Mouse (Mus musculus): ENCODE results near the gene Plk4. TPM values are rescaled to one million over a fixed set of nuclear protein-coding genes. Genes with fewer than 3 reads are reported as not detected.
"Not testable (repeated sequence)": the region's sequence is repeated elsewhere in the genome, so short reads cannot be mapped to it uniquely, and the experiment has no call there.

Plk4 gene
- total RNA-seq (2021) = 1 to 10 TPM; 4.0 to 4.2 TPM

DNA sequence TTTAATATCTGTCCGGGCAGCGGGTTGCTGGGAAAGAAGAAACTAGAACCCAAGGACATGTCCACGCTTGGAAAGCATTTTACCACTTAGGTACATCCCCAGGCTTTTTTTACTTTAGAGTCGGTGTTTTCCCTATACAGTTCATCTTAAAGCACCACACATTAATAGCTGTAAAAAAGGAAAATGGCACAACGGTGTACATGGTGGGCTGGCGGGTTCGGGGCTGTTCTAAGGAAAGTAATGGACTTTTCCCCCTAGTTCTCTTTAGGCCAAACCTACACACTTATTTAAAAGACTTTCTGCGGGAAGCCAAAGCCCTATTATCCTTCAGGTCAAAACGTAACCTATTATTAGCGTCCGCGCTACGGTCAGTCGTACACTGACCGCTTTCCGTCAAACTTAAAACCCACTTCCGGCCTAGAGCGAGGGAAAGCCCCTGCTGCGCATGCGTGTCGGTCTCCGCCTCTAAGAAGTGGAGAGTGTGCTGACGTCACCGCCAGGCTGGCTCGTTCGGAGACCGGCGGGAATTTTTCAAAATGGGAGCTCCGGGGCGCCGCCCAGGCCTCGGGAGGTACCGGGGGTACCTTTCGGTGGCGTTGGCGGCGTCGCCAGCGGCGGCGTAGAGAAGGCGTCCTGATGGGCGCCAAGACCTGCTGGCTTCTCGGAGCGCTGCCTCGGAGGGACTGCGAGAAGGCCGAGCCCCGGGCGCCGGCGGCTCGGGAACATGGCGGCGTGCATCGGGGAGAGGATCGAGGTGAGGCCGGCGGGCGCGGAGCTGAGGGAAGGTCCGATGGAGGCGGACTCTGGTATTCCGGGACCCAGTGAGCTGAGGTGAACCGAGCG is at the start of gene Plk4:
Plk4 (plus strand) TSS at position 490 of the 843 bp plus-strand sequence.
- peak; percentile 94 for DNase-seq (ENCODE audit: low spot score in 2 of 2)
- intact Hi-C loops (cut with DNase I) = no loop called here

DNA sequence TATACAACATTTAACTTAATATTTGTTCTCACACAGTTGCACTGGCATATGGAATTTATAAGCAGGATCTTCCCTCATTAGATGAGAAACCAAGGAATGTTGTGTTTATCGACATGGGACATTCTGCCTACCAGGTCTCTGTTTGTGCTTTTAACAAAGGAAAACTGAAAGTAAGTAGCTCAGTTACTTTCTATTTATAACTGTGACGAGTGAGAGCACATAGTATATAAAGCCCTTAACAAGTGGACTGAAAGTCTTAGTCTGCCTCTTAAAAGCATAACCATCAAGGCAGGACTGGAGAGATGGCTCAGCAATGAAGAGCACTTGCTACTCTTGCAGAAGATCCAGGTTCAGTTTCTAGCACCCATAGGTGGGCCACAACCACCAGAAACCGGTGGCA is 39.1 kb upstream of the Plk4 start:
- intact Hi-C loops (cut with DNase I) = no loop called here
- DNase-seq (ENCODE audit: low spot score in 2 of 2) = no peak

DNA sequence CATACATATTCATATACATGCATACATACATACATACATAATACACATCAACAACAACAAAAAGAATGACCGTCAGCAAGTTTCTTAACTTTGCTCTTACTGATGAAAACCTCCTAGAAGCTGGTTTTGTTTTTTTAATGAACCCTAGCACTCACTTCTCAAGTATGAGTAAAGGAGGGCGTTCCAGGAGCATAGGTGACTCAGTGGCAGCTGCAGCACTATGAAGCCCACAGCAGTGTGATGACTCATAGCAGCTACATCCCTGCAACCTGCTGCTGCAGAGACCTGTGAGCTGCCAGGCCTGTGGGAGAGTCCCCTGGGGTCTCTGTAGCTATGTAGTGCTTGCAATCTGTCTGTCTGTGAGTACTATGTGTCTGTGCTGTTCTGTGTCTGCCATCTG is 38.5 kb upstream of the Plk4 start:
- DNase-seq (ENCODE audit: low spot score in 2 of 2) = no peak
- intact Hi-C loops (cut with DNase I) = no loop called here

DNA sequence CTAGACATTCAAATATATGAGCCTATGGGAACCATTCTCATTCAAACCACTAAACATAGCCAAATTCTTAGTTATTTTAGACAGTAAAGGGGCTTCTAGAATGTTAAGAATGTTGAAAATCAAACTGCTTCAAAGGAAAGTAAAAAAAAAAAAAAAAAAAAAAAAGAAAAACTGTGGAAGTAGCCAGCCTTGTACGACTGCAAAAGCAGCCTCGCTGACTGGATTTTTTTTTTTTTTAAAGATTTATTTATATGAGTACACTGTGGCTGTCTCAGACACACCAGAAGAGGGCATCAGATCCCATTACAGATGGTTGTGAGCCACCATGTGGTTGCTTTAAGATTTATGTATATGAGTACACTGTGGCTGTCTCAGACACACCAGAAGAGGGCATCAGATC is 6.0 kb upstream of the Plk4 start:
- intact Hi-C loops (cut with DNase I) = no loop called here
- DNase-seq (ENCODE audit: low spot score in 2 of 2) = no peak

DNA sequence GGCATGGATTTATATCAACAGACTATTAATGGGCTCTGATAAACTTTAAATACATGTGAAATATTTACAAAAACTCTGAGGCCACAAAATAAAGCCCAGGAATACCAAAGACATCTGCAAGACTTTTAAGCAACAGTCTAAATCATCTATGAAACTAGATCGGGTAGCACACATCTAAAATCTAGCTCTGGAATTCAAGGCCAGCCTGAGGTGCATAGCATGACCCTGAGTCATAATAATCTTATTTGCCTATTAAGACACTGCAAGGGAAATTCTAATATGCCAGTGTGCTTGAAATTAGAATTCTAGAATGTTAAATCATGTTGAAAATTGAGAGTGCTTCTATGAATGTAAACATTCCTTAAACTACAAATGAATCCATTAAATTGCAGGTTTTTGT is 1.8 kb upstream of the Plk4 start:
- DNase-seq (ENCODE audit: low spot score in 2 of 2) = no peak
- intact Hi-C loops (cut with DNase I) = no loop called here

DNA sequence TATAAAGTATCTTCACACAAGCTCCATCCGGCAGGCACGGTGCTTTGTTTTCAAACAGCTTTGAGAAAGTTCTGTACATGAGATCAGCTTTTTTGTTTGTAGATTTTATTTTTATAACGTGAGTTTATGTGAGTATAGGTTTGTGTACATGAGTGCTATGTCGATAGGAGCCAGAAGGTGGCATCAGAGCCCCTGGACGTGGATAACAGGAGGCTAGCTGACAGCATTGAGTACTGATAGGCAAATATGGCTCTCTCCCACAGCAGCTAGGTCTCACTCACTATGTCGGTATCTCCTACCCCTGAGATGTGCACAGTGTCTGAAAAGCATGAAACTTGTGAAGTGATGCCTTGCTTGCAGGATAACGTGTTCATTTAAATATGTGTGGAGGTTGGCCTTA is 1.3 kb upstream of the Plk4 start:
- no peak for DNase-seq (ENCODE audit: low spot score in 2 of 2)
- intact Hi-C loops (cut with DNase I) = no loop called here

DNA sequence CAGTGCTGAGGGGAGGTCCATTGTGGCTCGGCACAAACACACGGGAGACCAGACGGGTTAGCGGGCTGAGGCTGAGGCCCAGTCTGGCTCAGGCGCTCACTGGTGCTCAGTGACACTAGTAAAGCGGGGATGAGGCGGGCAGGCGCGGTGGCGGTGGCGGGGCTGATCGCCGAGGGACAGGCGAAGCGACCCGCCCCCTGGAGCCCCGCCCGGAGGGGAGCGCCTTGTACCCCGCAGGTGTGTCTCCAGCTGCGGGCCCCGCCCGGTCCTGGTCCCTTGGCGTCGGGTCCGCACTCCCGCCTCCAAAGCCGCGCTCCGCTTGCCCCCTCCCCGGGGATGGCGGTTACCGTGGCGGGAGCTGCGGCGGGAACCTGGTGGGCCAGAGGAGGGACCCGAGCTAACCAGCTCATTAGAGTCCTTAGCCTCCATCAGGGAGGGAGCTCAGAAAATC is 579 bp downstream of the Plk4 start:
- intact Hi-C loops (cut with DNase I) = no loop called here
- DNase-seq (ENCODE audit: low spot score in 2 of 2) = no peak

DNA sequence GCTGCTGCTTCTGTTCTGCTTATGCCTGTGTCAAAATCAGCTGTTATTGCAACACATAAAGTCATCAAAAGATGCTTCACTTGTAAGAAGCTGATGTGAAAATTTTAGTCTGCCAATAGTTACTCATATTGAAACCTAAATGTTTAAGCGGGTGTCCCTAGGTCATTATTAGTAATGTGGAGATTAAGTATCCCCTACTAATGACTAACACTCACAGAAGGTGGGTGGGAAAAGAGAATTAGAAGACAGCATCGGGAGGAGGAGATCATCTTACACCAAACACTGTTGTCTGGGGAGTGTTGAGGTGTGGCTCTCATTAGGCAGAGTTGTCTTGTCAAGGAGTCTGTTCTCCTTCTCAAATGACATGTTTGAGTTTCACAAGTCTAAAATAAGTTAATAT is 7.1 kb downstream of the Plk4 start:
- no peak for DNase-seq (ENCODE audit: low spot score in 2 of 2)
- intact Hi-C loops (cut with DNase I) = no loop called here

DNA sequence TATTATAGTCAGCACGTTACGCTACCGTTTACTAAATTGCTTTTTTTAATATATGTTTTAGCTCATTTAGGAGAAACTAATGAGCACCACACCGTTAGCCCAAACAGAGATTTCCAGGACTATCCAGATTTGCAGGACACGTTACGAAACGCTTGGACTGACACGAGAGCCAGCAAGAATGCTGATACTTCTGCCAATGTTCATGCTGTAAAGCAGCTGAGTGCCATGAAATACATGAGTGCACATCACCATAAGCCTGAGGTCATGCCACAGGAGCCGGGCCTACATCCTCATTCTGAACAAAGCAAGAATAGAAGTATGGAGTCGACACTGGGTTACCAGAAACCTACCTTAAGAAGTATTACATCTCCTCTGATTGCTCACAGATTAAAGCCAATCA is 8.9 kb downstream of the Plk4 start:
- intact Hi-C loops (cut with DNase I) = no loop called here
- DNase-seq (ENCODE audit: low spot score in 2 of 2) = no peak

DNA sequence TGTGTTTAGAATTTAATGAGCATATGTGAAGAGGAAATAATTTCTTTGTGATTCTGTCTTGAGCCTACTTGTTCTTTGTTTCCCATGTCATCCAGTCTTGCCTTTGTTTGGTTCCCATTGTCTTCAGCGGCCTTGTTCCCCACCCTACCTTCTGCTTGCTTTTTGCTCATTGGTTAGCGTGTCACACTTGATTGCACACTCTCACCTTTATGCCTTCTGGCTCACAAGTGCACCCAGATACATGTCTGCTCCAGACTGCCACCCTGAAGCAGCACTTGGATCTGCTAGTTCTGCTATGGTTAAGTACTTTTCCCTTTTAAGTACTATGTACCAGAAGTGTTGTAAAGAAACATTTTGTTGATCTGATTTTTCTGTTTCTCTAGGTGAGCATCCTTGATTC is 10.1 kb downstream of the Plk4 start:
- intact Hi-C loops (cut with DNase I) = no loop called here
- DNase-seq (ENCODE audit: low spot score in 2 of 2) = no peak

DNA sequence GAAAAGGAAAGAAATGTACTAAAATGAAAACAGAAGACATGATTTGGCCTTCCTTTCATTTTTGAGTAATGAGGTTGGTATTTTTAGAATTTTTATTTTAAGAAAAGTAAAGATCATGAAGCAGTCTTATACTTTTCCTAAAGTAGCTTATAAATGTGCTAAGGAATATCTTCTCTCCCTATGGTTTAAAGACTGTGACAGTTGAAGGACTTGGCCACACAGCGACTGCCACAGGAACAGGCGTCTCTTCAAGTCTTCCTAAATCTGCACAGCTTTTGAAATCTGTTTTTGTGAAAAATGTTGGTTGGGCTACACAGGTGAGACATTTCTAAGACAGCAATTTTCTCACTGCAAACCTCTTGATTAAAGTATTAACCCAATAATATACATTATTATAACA is 13.5 kb downstream of the Plk4 start:
- DNase-seq (ENCODE audit: low spot score in 2 of 2) = no peak
- intact Hi-C loops (cut with DNase I) = no loop called here

DNA sequence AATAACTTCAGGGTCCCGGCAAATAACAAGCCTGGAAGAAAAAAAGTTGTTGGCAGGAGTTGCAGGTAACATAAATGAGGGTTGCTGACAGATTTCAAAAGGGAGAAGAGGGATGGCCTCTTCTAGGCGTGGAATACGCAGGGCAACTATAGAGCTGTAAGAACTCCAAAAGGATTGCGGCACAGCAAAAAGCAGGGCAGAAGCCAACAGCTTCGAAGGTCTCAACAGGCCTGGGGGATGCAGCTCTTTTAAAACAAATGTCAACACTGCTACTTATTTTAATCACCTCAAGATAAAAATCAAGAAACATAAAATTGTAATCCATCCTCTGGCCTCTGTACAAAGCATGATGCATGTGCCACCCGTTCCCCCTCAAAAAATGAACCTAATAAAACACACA is 45.7 kb downstream of the Plk4 start:
- intact Hi-C loops (cut with DNase I) = loop anchor here (5.0 kb wide), 1 partner anchor 47 kb away; no protein-coding TSS in a partner anchor
- peak in 1 of 2 experiments; percentile 8 for DNase-seq (ENCODE audit: low spot score in 2 of 2)

DNA sequence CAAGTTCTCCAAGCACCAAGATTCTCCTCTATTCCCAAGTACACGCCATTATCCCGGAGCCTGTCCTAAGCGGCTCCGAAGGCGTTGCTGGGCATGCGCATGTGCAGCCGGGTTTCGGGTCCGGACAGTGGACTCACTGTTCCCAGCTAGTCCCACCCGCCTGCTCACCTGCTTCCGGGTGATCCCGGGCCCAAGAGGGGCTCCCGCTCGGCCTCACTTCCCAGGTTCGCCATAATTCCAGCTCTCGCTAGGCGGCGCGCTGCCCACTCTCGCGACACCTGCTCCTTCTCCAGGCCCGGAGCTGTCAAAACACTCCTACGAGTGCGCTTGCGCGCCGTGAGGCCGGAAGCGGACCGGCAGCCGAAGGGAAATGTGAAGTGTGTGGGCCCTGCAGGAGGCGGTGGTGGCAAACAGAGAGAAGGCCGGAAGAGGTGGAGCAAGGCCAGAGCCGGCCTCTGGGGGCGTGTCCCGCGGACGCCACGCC is 46.7 kb downstream of the Plk4 start, which contains the start of gene Mfsd8:
Mfsd8 (minus strand) TSS at position 414 of the 484 bp plus-strand sequence.
- DNase-seq (ENCODE audit: low spot score in 2 of 2) = peak; percentile 95 to 96
- intact Hi-C loops (cut with DNase I) = loop anchor here (5.0 kb wide), 1 partner anchor 46 kb away; no protein-coding TSS in a partner anchor

DNA sequence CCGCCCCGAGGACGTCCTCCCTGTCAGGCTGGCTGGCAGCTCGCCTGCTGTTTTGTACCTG is 47.0 kb downstream of the Plk4 start, which contains the start of gene Abhd18:
Abhd18 (plus strand) TSS at position 14 of the 61 bp plus-strand sequence.
- intact Hi-C loops (cut with DNase I) = loop anchor here (5.0 kb wide), 1 partner anchor 46 kb away; no protein-coding TSS in a partner anchor
- not testable (repeated sequence) for DNase-seq (ENCODE audit: low spot score in 2 of 2)

DNA sequence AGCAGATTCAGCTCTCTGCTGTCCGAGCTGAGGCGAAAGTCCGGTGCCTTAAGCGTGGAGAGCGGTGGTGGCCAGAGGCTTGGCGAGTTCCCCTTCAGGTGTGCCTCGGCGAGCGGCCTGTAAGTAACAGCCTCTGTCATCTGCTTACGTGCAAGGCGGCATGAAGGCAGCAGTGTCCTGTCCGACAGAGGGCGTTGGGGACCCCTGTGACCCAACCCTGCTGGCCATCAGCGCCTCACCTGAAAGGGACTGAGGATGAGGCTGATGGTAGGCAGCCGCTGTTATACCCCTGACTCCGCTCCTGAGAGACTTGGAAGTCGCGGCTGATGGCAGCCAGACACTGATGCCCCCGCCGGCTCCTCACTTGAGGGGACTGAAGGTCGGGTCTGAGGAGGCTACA is 47.2 kb downstream of the Plk4 start:
- intact Hi-C loops (cut with DNase I) = loop anchor here (5.0 kb wide), 1 partner anchor 45 kb away; no protein-coding TSS in a partner anchor
- DNase-seq (ENCODE audit: low spot score in 2 of 2) = peak; percentile 37 to 55

DNA sequence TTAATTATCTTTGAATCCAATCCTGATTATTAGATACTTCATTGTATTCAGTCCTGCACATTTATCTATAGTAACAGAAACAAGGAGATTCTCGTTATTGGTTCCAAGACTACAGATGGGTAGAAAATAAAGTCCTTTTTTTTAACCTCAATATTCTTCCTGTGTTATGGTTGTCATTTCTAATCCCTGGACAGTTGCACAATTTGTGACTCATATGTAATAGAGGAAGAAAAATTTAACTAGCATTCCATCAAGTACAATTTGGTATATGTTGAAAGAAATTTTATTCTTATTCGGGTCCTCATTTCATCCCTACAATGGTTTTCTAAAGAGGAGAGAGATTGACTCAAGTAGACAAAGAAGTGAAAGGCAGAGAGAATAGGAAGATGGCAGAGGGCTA is 48.1 kb downstream of the Plk4 start:
- intact Hi-C loops (cut with DNase I) = loop anchor here (5.0 kb wide), 1 partner anchor 44 kb away; no protein-coding TSS in a partner anchor

DNA sequence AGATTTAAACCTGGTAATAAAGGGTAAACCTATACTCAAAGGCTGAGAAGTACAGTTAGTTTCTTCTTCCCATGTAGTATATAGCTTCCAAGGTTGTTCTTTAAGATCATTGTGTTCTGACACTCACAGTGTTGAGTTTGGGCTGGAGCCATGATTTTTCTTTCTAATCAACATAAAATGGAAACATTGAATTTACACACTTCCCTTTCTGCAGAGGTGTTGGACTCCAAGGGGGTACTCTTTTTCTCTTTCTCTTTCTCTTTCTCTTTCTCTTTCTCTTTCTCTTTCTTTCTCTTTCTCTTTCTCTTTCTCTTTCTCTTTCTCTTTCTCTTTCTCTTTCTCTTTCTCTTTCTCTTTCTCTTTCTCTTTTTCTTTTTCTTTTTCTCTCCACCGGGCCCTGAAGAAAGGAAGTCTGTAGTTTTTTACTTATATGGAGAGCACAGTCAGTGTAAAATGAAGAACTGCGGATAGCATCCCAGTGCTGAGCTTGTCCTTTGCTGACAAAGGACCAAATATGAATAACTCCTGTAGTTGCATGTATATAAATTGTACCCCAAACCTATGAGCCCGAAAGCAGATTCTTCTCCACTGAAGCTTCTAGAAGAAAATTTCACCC is 53.4 kb downstream of the Plk4 start:
- intact Hi-C loops (cut with DNase I); DNase-seq (ENCODE audit: low spot score in 2 of 2): not testable (repeated sequence)

More for the DNA sequence above, 48.1 kb downstream of the Plk4 start:
- DNase-seq (ENCODE audit: low spot score in 2 of 2) = not testable (repeated sequence)
